Mouse (Mus musculus): Measurements from ENCODE around the gene Fam98c. TPM values are rescaled to one million over a fixed set of nuclear protein-coding genes. Genes with fewer than 3 reads are reported as not detected.
"Not testable (repeated sequence)": the region's sequence is repeated elsewhere in the genome, so short reads cannot be mapped to it uniquely, and the experiment has no call there.

Gene Fam98c
- polyA plus RNA-seq, 1 experiment from 2014 or later = 25.8 TPM

DNA sequence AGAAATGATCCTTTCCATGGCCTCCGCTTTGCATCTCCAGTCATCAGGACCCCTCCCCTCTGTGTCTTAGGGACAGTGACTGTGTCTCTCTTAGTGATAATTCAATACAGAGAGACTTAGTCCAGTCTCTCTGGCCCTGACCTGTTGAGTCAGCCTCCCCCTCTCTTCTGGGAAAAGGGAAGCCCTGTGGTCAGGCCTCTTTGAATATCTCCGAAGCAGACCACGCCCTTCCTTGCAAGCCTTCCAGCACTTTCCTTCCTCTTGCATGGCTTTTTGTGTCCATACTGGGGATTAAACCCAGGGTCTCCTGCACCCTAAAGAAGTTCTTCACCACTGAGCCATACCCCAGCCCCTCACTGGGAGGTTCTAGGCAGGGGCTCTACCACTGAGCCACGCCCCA lies 12.0 kb downstream of the Fam98c start:
- no peak for ATAC-seq (ENCODE audit: low FRiP score)
- WGBS = 90% methylated on average over 4 of the region's 4 CpGs
- H3K4me3 ChIP-seq (replicated peaks; ENCODE audit: low read length) = no peak overlapping the region

DNA sequence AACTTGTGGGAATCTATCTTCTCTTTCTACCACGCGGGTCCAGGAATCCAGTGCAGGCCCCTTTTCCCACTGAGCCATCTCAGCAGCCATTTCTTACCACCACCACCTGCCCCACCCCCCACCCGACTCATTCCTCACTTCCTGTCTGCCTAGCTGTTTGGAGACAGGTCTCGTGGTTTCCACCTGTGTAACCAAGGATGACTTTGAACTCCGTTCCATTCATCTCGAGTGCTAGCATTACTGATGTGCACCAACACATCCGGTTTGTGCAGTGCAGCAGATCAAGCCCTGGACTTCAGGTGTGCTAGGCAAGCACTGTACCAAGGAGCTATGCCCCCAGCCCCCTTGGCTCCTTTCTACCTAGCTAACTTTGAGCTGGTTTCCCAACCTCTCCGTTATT lies 14.6 kb downstream of the Fam98c start:
- Histone ChIP-seq H3K27ac (no peak overlapping the region), H3K36me3 (replicated peaks; ENCODE audit: control insufficient read depth, insufficient read depth) (no peaks in the 10 kb centered on the region), H3K9ac (no peak overlapping the region), H3K4me1 (replicated peaks; ENCODE audit: control insufficient read depth, insufficient read depth, low read length) (no peaks in the 10 kb centered on the region), H3K9me3 (ENCODE audit: control insufficient read depth, low read length) (no peaks in the 10 kb centered on the region), H3K27me3 (ENCODE audit: control insufficient read depth, insufficient read depth, low read length) (peaks cover 3% of the 10 kb centered on the region; the same call in 1 of the 2 replicates), H3K4me3 (replicated peaks; ENCODE audit: low read length) (no peak overlapping the region), H3K4me2 (replicated peaks) (no peak overlapping the region)
- ATAC-seq (ENCODE audit: low FRiP score) = no peak
- DNase-seq (ENCODE audit: low spot score) = no peak
- 86% methylated on average over 8 of the region's 8 CpGs for WGBS

More for the DNA sequence above, 12.0 kb downstream of the Fam98c start:
- Histone ChIP-seq H3K4me2 (replicated peaks) (no peak overlapping the region), H3K9me3 (ENCODE audit: control insufficient read depth, low read length) (no peaks in the 10 kb centered on the region), H3K27me3 (ENCODE audit: control insufficient read depth, insufficient read depth, low read length) (no peaks in the 10 kb centered on the region), H3K27ac (no peak overlapping the region), H3K9ac (no peak overlapping the region), H3K4me1 (replicated peaks; ENCODE audit: control insufficient read depth, insufficient read depth, low read length) (no peaks in the 10 kb centered on the region), H3K36me3 (replicated peaks; ENCODE audit: control insufficient read depth, insufficient read depth) (no peaks in the 10 kb centered on the region)
- DNase-seq (ENCODE audit: low spot score) = no peak

DNA sequence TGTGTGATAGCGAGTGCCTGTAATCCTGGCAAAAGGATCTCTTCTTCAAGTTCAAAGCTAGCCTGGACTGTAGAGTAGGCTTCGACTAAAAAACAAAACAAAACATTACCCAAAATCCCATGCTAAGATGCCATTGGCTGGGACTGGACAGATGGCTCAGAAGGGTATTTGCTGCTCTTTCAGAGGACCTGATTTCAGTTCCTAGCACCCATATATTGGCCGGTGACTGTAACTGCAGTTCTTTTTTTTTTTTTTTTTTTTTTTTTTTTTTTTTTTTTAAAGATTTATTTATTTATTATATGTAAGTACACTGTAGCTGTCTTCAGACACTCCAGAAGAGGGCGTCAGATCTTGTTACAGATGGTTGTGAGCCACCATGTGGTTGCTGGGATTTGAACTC lies 16.8 kb downstream of the Fam98c start:
- not testable (repeated sequence) for DNase-seq (ENCODE audit: low spot score); H3K4me3 ChIP-seq (replicated peaks; ENCODE audit: low read length); H3K9ac ChIP-seq; H3K4me2 ChIP-seq (replicated peaks); ATAC-seq (ENCODE audit: low FRiP score); H3K27ac ChIP-seq; H3K36me3 ChIP-seq (replicated peaks; ENCODE audit: control insufficient read depth, insufficient read depth); H3K4me1 ChIP-seq (replicated peaks; ENCODE audit: control insufficient read depth, insufficient read depth, low read length); H3K9me3 ChIP-seq (ENCODE audit: control insufficient read depth, low read length)
- peaks cover 20% of the 10 kb centered on the region for H3K27me3 ChIP-seq (ENCODE audit: control insufficient read depth, insufficient read depth, low read length)
- WGBS = 89% methylated on average over 3 of the region's 4 CpGs

DNA sequence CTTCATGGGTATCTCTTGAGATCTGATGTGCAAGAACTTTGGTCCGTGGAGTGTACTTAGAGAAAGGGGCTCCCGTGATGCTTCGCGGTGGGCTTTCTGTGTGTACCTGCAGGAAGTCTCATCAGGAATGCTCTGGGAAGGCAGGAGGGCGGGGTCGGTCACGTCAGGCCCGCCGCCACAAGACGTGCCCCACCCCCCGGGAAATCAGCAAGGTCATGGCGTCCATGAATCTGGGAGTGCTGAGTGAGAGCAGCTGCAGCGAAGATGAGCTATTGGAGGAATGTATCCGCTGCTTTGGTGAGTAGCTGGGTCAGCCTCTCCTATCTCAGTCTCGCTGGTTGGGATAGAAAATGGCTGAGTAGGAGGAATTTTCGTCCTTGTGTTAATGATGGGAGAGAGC lies 18.6 kb downstream of the Fam98c start:
- no peak for ATAC-seq (ENCODE audit: low FRiP score)
- WGBS = 41% methylated on average over 16 of the region's 16 CpGs

DNA sequence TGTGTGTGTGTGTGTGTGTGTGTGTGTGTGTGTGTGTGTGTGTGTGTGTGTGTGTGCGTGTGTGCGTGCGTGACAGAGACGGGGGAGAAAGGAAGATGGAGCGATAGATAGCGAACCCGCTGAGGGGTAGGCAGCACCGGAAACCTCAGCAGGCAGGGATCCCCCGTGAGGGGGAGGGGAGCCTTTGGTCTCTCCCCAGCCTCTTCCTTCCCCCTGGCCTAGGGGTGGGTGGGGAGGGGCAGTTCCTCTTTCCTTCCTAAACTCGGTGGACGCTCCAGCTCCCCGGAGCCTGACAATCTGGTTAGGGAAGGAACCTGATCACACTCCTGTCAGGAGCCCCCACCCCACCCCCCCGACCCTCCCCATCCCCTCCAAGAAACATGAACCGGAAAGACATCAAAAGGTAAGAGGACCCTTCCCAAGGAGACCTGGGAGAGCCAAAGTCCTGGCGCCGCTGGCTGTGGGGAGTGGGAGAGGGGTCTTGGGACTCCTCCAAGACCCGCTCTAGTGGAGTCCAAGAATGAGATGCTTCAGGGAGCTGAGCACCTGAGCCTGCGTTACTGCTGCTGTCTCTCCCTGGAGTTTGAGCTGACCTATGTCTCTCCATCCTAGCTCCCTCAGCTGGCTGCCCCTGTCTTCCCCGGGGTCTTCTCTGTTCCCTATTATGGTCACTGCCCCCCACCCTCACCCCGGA lies 21.2 kb downstream of the Fam98c start, which contains the start of gene Rasgrp4:
TSS of gene Rasgrp4 (plus strand) at position 159 of the 694 bp plus-strand sequence.
- ATAC-seq (ENCODE audit: low FRiP score) (no peak), DNase-seq (ENCODE audit: low spot score) (no peak)
- H3K36me3 ChIP-seq (replicated peaks; ENCODE audit: control insufficient read depth, insufficient read depth) = no peaks in the 10 kb centered on the region
- H3K27ac ChIP-seq = no peak within 1 kb of the TSS
- H3K27me3 ChIP-seq (ENCODE audit: control insufficient read depth, insufficient read depth, low read length) = peaks cover 20% of the 10 kb centered on the region
- no peaks in the 10 kb centered on the region; the same call in 1 of the 2 replicates for H3K4me1 ChIP-seq (replicated peaks; ENCODE audit: control insufficient read depth, insufficient read depth, low read length)
- peak within 1 kb of the TSS; percentile 46 for H3K4me2 ChIP-seq (replicated peaks)
- peak within 1 kb of the TSS; percentile 28; the same call in 1 of the 2 replicates for H3K9ac ChIP-seq
- H3K4me3 ChIP-seq (replicated peaks; ENCODE audit: low read length) = peak within 1 kb of the TSS; percentile 19
- WGBS = 1% methylated on average over 13 of the region's 20 CpGs
- H3K9me3 ChIP-seq (ENCODE audit: control insufficient read depth, low read length) = no peaks in the 10 kb centered on the region

More for the DNA sequence above, 18.6 kb downstream of the Fam98c start:
- Histone ChIP-seq H3K4me3 (replicated peaks; ENCODE audit: low read length) (no peak overlapping the region), H3K9me3 (ENCODE audit: control insufficient read depth, low read length) (no peaks in the 10 kb centered on the region), H3K4me1 (replicated peaks; ENCODE audit: control insufficient read depth, insufficient read depth, low read length) (no peaks in the 10 kb centered on the region; the same call in 1 of the 2 replicates), H3K36me3 (replicated peaks; ENCODE audit: control insufficient read depth, insufficient read depth) (no peaks in the 10 kb centered on the region), H3K27me3 (ENCODE audit: control insufficient read depth, insufficient read depth, low read length) (peaks cover 20% of the 10 kb centered on the region), H3K4me2 (replicated peaks) (no peak overlapping the region), H3K27ac (no peak overlapping the region), H3K9ac (no peak overlapping the region)
- DNase-seq (ENCODE audit: low spot score) = no peak

DNA sequence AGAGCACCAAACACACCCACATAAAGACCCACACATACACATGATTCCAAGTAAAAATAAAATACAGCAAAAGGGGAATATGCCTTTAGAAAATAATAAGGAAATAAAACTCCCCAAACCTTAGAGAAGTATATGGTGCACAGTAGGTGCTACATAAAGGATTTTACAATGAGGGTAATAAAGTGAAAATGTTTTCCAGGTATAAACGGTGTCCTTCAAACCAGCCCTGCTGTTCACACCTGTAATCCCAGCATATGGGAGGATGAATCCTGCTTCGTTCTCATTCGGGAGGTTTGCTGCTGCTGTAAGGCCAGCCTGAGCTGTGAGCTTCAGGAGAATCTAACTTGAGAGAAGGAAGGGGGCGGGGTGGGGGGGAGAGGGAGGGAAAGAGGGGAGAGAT lies 21.8 kb downstream of the Fam98c start:
- peaks cover 20% of the 10 kb centered on the region for H3K27me3 ChIP-seq (ENCODE audit: control insufficient read depth, insufficient read depth, low read length)
- H3K4me1 ChIP-seq (replicated peaks; ENCODE audit: control insufficient read depth, insufficient read depth, low read length) = no peaks in the 10 kb centered on the region; the same call in 1 of the 2 replicates
- no peak for DNase-seq (ENCODE audit: low spot score)
- H3K9ac ChIP-seq = no peak overlapping the region; the same call in 1 of the 2 replicates
- no peaks in the 10 kb centered on the region for H3K9me3 ChIP-seq (ENCODE audit: control insufficient read depth, low read length)
- no peak overlapping the region for H3K27ac ChIP-seq
- 9% methylated on average over 4 of the region's 4 CpGs for WGBS
- H3K4me3 ChIP-seq (replicated peaks; ENCODE audit: low read length) = peak overlapping the region; percentile 19; the same call in 1 of the 2 replicates
- peak overlapping the region; percentile 46 for H3K4me2 ChIP-seq (replicated peaks)
- no peaks in the 10 kb centered on the region for H3K36me3 ChIP-seq (replicated peaks; ENCODE audit: control insufficient read depth, insufficient read depth)
- no peak for ATAC-seq (ENCODE audit: low FRiP score)

DNA sequence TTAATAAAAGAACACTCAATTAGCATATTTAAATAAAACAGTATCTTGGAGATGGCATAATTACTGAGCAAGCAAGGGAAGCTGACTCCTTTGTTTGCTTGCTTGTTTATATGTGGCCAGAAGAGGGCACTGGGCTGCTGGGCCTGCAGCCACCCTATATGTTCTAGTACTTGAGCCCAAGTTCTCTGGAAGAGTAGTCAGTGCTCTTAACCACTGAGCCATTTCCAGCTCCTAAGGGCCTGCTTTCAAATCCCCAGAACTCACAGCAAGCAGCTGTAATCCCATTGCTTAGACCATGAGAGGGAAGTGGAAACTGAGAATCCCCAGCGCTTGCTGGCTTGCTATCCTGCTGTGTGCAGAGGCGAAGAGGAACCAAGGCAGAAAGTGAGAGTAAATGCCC lies 27.3 kb downstream of the Fam98c start:
- DNase-seq (ENCODE audit: low spot score) (no peak), ATAC-seq (ENCODE audit: low FRiP score) (no peak)
- Histone ChIP-seq H3K4me2 (replicated peaks) (no peak overlapping the region), H3K9me3 (ENCODE audit: control insufficient read depth, low read length) (no peaks in the 10 kb centered on the region), H3K4me3 (replicated peaks; ENCODE audit: low read length) (no peak overlapping the region), H3K9ac (no peak overlapping the region), H3K36me3 (replicated peaks; ENCODE audit: control insufficient read depth, insufficient read depth) (no peaks in the 10 kb centered on the region), H3K4me1 (replicated peaks; ENCODE audit: control insufficient read depth, insufficient read depth, low read length) (peaks cover 4% of the 10 kb centered on the region; the same call in 1 of the 2 replicates), H3K27me3 (ENCODE audit: control insufficient read depth, insufficient read depth, low read length) (peaks cover 6% of the 10 kb centered on the region; the same call in 1 of the 2 replicates), H3K27ac (no peak overlapping the region)
- WGBS = 66% methylated on average over 2 of the region's 2 CpGs

DNA sequence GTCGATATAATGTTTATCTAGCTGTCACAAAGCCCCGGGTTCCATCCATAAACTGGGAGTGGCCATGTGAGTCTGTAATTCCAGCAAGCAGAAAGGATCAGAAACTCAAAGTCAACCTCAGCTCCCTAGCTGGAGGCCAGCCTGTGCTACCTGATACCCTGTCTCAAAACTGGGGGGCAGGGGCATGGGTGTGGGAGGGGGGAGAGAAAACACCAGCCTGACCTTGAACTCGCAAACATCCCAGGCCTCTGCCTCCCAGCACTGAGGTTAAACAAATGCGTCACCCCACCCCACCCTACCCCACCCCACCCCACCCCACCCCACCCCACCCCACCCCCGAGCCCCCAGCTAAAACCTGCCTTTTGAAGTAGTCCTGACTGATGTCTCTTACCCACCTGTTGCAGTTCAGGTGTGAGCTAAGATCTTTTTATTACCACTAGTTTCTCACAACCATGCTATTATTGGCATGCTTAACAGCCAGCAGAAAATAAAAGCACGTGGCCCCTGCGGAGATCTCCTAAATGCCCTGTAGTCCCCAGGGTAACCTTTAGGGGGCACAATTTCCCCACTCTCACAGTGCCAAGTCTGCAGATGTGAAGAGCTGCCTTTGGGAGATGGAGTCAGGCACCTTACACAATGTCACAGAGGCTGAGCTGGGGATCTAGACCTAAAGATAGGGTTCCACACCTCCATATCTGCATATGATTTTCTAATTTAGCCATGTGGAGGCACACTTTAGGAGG lies 29.7 kb downstream of the Fam98c start:
- Histone ChIP-seq H3K4me1 (replicated peaks; ENCODE audit: control insufficient read depth, insufficient read depth, low read length) (peaks cover 4% of the 10 kb centered on the region; the same call in 1 of the 2 replicates), H3K27me3 (ENCODE audit: control insufficient read depth, insufficient read depth, low read length) (peaks cover 6% of the 10 kb centered on the region; the same call in 1 of the 2 replicates), H3K9me3 (ENCODE audit: control insufficient read depth, low read length) (no peaks in the 10 kb centered on the region), H3K9ac (no peak overlapping the region), H3K4me3 (replicated peaks; ENCODE audit: low read length) (no peak overlapping the region), H3K4me2 (replicated peaks) (no peak overlapping the region), H3K36me3 (replicated peaks; ENCODE audit: control insufficient read depth, insufficient read depth) (no peaks in the 10 kb centered on the region), H3K27ac (no peak overlapping the region)
- ATAC-seq (ENCODE audit: low FRiP score) (no peak), DNase-seq (ENCODE audit: low spot score) (no peak)
- WGBS = 43% methylated on average over 7 of the region's 7 CpGs

DNA sequence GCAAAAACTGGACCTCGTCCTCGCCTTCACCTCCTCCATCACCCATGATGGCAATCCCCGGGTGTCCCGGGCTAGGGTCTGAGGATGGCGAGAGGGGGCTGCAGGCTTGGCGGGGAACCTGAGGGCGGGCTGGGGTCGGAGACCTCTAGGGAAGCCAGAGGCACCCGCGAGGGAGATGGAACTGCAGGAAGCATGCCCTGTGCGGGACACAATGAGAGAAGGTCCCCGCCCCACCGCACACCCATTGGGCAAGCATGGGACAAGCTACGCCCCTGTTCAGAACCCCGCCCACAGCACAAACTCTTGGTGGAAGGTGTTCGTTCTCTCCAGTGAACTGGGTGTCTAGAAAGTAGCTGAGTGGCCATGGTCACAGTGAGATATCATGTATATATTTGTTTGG lies 31.1 kb downstream of the Fam98c start, which contains the start of gene Ryr1:
TSS of gene Ryr1 (minus strand) at position 210 of the 400 bp plus-strand sequence.
- H3K4me1 ChIP-seq (replicated peaks; ENCODE audit: control insufficient read depth, insufficient read depth, low read length) = peaks cover 4% of the 10 kb centered on the region; the same call in 1 of the 2 replicates
- H3K4me3 ChIP-seq (replicated peaks; ENCODE audit: low read length) = peak within 1 kb of the TSS; percentile 15
- ATAC-seq (ENCODE audit: low FRiP score) (no peak), DNase-seq (ENCODE audit: low spot score) (peak; percentile 36)
- H3K36me3 ChIP-seq (replicated peaks; ENCODE audit: control insufficient read depth, insufficient read depth) = no peaks in the 10 kb centered on the region
- under 1% methylated on average over 16 of the region's 16 CpGs for WGBS
- H3K9me3 ChIP-seq (ENCODE audit: control insufficient read depth, low read length) = no peaks in the 10 kb centered on the region
- H3K4me2 ChIP-seq (replicated peaks) = peak within 1 kb of the TSS; percentile 47
- H3K9ac ChIP-seq = 0 out of 2 replicates have a peak within 1 kb of the TSS, but pooled peaks have one; percentile 26
- H3K27ac ChIP-seq = no peak within 1 kb of the TSS
- H3K27me3 ChIP-seq (ENCODE audit: control insufficient read depth, insufficient read depth, low read length) = peaks cover 6% of the 10 kb centered on the region; the same call in 1 of the 2 replicates
